Mouse (Mus musculus): ENCODE results near the gene Ppm1j.
A peak's percentile ranks its signal among the peaks of the same experiment; 100 is the strongest.
"Not testable (repeated sequence)": the region's sequence is repeated elsewhere in the genome, so short reads cannot be mapped to it uniquely, and the experiment has no call there.

GRCm38 (mm10) chr3:104813227-104813626, 32.4 kb downstream of the Ppm1j start:
- TF ChIP-seq ZC3H11A (IDR thresholded peaks at IDR 0.05; ENCODE audit: borderline replicate concordance, low read depth, low read length); MAFK (IDR thresholded peaks at IDR 0.05; ENCODE audit: insufficient read depth, low read depth, low read length): not testable (repeated sequence)
- peak; percentile 73 for TF ChIP-seq ZNF384 (IDR thresholded peaks at IDR 0.05; ENCODE audit: low read depth, low read length)
